Mouse (Mus musculus) cerebral cortex, adult 2 months (tissue): ENCODE results near the gene Tmf1.

Experiments used
- WGBS: fragments of 180-500 bp; shearing (Covaris S2); methylation state at CpG from one replicate; pipeline ENCODE4 v1.1.7; 2018; 5-methylcytosine and 5-hydroxymethylcytosine counted together

Tmf1 gene

GRCm38 (mm10) chr6:97178491-97179366 is at the start of gene Tmf1:
Tmf1 (minus strand) TSS chr6:97179122.
- whole genome bisulfite sequencing, result under 1% methylated on average over 80 of the region's 80 CpGs

GRCm38 (mm10) chr6:97227067-97227847 is 48.3 kb upstream of the Tmf1 start:
- WGBS, result 89% methylated on average over 9 of the region's 9 CpGs

DNA sequence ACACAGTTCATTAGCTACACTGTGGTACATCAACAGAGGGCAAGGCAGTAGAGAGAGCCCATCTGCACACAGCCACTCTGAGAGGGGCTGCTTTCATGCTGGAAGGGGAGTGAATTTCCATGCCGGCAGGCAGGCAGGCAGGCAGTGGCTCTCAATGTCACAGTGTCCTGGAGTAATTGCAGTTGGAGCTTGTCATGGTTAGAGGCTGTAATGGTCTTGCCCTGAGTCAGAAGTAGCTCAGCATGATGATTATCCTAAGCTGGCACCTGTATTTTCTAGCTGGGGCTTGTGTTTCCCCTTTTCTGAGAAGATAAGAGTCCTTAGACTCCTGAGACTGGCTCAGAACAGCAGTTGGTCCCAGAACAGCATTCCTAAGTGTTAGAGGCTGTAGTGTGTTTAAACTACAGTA is 47.2 kb upstream of the Tmf1 start:
- WGBS, result 66% methylated on average over 1 of the region's 1 CpGs

DNA sequence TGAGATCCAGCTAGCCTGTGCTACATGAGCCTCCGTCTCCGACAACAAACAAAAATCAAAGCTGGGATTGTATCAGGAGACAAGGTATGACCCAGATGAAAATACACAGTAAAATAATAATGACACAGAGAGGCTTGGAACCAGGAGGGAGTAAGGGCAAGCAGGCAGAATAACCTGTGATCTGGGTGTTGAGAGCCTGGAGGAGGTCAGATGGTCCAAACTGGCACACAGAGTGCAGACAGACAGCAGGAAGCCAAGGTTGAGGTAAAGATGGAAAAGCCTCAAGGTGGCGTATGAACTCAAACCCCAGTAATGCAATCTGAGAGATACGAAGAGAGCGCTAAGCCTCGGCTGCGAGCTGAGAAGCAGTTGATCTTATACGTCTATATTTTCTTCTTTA is 45.6 kb upstream of the Tmf1 start:
- WGBS, result 99% methylated on average over 8 of the region's 8 CpGs

DNA sequence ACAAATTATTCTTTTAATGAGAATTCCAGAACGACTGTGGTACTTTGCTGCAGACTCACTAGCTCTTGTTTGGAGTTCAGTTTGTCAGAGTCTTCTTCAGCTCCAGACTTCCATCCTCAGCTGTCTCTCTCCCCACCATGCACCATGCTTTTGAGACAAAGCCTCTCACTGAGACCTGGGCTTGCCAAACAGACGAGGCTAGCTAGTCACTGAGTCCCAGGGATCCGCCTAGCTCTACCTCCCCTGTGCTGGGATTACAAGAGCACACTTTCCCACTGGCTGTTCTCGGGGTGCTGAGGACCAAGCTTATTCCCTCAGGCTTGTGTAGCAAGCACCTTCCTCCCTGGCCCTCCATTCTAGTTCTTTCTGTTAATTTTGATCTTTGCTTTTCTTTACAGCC is 44.6 kb upstream of the Tmf1 start:
- WGBS, result 78% methylated on average over 4 of the region's 4 CpGs

GRCm38 (mm10) chr6:97222931-97223467 is 44.1 kb upstream of the Tmf1 start:
- WGBS, result 44% methylated on average over 5 of the region's 5 CpGs

DNA sequence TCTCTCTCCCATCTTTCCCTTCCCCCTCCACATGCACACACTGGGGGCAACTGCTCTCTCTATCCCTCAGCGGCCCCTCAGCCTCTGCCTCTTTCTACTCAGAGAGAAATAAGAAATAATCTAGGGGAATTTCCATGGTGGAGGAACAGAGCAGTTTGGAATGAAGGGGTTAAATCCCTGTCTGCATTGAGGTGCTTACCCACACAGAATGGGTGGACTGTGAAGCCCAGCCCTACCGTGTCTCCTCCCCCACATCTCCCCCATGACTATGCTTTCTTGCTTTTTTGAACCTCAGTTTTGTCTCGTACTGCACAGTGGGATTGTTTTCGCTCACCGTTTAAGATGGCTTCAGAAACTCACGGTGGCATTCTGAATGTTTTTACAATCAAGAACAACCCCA is 43.4 kb upstream of the Tmf1 start:
- WGBS, result 48% methylated on average over 6 of the region's 6 CpGs

GRCm38 (mm10) chr6:97221205-97222025 is 42.5 kb upstream of the Tmf1 start:
- WGBS, result 39% methylated on average over 15 of the region's 15 CpGs

GRCm38 (mm10) chr6:97220672-97221071 is 41.8 kb upstream of the Tmf1 start:
- 73% methylated on average over 3 of the region's 5 CpGs for WGBS

GRCm38 (mm10) chr6:97216154-97216821 is 37.4 kb upstream of the Tmf1 start:
- 25% methylated on average over 4 of the region's 4 CpGs for WGBS

DNA sequence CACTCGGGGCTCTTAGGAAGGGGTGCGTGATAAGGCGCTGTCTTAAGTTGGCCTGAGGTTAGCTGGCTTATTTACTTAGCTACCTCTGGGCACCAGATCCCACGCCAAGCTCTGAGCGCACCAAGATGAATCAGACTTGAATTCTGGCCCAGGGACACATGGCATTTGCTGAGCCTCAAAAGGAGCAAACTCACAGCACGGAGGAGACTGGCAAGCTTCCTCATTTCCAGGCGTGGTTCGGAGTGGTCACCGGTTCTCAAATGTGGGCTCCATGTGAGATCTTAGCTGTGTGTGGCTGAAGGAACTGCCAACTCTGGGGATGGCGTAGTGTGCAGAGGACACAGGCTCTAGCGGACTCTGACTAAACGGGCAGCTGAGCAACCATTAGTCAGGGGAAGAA is 33.1 kb upstream of the Tmf1 start:
- WGBS, result 12% methylated on average over 12 of the region's 12 CpGs

DNA sequence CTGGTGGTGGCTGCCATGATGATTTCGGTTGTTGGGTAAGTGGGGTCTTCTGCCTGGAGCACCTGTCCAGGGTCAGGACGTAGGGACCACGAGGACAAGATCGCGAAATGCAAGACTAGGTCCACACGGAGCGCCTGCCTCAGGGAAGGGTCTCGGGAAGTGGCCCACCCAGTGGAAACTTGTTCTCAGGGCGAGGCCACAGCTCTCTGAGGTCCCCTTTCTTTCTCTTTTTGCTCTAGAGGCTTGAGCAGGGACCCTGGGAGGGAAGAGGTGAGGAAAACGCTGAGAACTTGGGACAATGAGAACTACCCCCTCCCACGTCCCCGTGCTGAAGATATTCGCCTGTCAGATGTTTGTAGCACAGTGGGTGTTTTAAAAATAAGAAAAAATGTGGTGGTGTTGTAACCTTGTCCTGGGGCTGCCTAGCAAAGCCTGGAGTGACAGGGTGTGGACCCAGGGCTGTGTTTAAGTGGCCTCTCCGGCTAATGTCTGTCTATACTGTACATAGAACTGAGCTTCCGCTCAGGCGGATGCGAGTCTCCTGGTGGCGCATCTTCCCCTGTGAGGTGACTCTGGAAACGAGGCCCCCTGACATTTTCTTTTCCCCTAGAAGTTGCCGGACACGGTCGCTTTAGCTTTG is 32.2 kb upstream of the Tmf1 start:
- 1% methylated on average over 22 of the region's 22 CpGs for WGBS

DNA sequence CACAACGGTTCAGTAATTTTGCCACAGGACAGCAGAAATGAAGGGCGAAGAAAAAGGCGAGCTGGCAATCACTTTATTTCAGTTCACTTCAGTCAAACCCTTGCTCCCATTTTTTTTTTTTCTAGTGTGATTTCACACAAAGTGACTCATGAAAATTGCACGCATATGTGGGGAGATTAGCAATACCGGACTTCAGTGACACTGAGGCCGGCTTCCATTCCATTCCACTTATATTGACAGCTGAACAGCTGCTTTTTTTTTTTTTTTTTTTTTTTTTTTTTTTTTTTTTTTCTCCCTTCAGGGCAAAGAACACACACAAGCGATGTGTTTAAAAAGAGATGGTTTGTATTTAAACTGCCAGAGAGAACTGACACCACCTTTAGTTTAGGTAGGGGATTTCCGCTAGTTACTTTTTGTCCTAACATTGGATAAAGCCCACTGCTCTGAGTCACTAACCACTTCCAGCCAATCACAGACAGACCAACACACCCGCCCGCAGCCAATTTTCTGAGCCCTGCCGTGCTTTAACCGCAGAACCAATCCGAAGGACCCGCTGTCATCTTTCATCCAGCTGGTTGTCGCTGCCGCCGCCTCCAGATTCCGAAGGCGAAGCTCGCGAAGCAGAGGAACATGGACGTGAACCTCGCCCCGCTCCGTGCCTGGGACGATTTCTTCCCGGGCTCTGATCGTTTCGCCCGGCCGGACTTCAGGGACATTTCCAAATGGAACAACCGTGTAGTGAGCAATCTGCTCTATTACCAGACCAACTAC is 31.5 kb upstream of the Tmf1 start, which contains the start of gene Arl6ip5:
Gene Arl6ip5 (plus strand): TSS at position 499 of the 771 bp plus-strand sequence.
- 7% methylated on average over 32 of the region's 32 CpGs for WGBS

GRCm38 (mm10) chr6:97209751-97210150 is 30.8 kb upstream of the Tmf1 start:
- WGBS, result 94% methylated on average over 4 of the region's 4 CpGs

- WGBS, result 64% methylated on average over 3 of the region's 3 CpGs
Observed at GRCm38 (mm10) chr6:97209201-97209600, 30.3 kb upstream of the Tmf1 start.

- WGBS, result 65% methylated on average over 3 of the region's 3 CpGs
Observed at GRCm38 (mm10) chr6:97208406-97208805, 29.5 kb upstream of the Tmf1 start.

GRCm38 (mm10) chr6:97207085-97207484 is 28.2 kb upstream of the Tmf1 start:
- WGBS, result 77% methylated on average over 4 of the region's 4 CpGs

GRCm38 (mm10) chr6:97205439-97205885 is 26.5 kb upstream of the Tmf1 start, which contains the start of gene Uba3:
Uba3 (minus strand) TSS chr6:97205647.
- WGBS, result under 1% methylated on average over 38 of the region's 38 CpGs

DNA sequence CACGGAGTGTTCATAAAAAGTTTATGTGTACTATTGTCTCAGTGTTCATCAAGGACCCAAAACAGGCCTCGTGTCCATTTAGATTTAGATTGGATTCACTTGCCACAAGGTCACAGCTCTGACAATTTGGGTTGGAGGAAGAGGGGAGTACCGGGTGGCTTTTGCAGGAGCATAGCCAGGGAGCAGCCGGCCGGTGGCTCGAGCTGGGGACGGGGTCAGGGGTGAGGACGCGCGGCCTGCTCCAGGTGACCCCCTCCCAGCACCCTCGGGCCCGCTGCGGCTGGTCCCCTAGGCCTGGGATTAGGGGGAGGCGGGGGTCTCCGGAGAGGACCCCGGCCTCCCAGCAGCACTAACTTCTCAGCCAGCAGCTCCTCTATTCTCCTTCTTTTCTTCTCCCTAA is 26.0 kb upstream of the Tmf1 start:
- 0% methylated on average over 16 of the region's 16 CpGs for WGBS
